Mouse (Mus musculus): ENCODE data around the gene Grb14. TPM values are rescaled to one million over a fixed set of nuclear protein-coding genes. Genes with fewer than 3 reads are reported as not detected.

Grb14 gene
- total RNA-seq, 4 experiments from 2014 or later = 199 to 254 (median 223) TPM

DNA sequence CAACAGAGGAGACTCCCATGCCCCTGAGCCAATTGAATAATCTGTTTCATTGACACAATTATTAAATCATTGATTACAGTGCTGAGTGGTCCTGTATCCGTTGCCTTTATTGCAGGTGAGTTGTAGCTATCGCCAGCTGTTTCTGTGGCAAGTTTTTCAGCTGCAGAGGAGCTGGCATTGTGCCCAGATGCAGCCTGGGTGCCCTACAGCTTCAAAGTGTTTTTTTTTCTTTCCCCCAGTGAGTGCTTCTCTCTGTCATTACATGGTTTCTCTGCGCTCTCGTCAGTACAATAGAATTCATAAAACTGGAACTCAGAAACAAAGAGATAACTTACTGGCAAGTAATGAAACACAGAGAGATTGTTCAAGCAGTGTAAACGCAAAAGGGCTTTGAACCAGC is 139.1 kb downstream of the Grb14 start:
- no peak for DNase-seq (ENCODE audit: low spot score)

DNA sequence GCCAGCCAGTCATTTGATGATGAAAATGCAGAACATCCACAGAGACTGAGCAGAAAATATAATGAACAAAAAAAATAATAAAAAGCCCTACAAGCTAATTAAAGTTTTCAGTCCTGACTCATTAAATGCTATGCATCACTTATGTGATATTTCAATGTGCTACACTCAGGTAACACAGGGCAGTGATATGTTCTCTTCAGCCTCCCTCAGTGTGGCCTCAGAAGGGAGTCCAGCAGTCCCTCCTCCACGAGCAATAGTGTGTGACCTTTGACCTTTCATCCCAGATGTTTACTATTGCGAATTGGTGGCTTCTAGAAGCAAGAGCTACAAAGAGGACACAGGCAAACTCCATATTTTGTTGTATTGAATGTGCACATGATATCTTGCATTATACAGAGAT is 146.5 kb downstream of the Grb14 start:
- DNase-seq (ENCODE audit: low spot score) = no peak

Other genes with a start within 250 kb of the Grb14 start
- gene Cobll1, start 214.4 kb upstream of the Grb14 start, total RNA-seq (2022) = 10 to 100 TPM; 62.1 to 74.3 (median 67.0) TPM